Mouse (Mus musculus) neural tube, embryonic 15.5 days (tissue): ENCODE data around the gene Blvrb. TPM values are rescaled to one million over a fixed set of nuclear protein-coding genes. Genes with fewer than 3 reads are reported as not detected.
"Not testable (repeated sequence)": the region's sequence is repeated elsewhere in the genome, so short reads cannot be mapped to it uniquely, and the experiment has no call there.

Source experiments
- ATAC-seq: fragments of 200-750 bp; cut with Nextera tagmentation; 2 replicates; pipeline ENCODE4 v1.8.0; 2017; ENCODE audit warnings: mild to moderate bottlenecking, moderate TSS enrichment, moderate library complexity; ENCODE audit not compliant: low FRiP score
- H3K27ac ChIP-seq: fragments of 300-500 bp; sonication (generic); replicated peaks from 2 replicates; pipeline ENCODE4 v1.5.1; 2015; ENCODE audit warnings: mild to moderate bottlenecking, inconsistent platforms
- H3K27me3 ChIP-seq: fragments of 300-500 bp; sonication (generic); replicated peaks from 2 replicates; pipeline ENCODE4 v1.6.1; 2015; ENCODE audit warnings: inconsistent platforms
- H3K36me3 ChIP-seq: fragments of 300-500 bp; sonication (generic); 2 replicates; pipeline ENCODE4 v1.6.1; 2015; ENCODE audit warnings: inconsistent platforms
- H3K4me1 ChIP-seq: fragments of 300-500 bp; sonication (generic); 2 replicates; pipeline ENCODE4 v1.6.1; 2015; ENCODE audit warnings: inconsistent platforms
- H3K4me2 ChIP-seq: fragments of 300-500 bp; sonication (generic); 2 replicates; pipeline ENCODE4 v1.6.1; 2015; ENCODE audit warnings: inconsistent platforms, mild to moderate bottlenecking, moderate library complexity
- H3K4me3 ChIP-seq: fragments of 300-500 bp; sonication (generic); replicated peaks from 2 replicates; pipeline ENCODE4 v1.5.1; 2015; ENCODE audit warnings: mild to moderate bottlenecking, inconsistent platforms
- H3K9ac ChIP-seq: fragments of 300-500 bp; sonication (generic); replicated peaks from 2 replicates; pipeline ENCODE4 v1.6.1; 2015; ENCODE audit warnings: mild to moderate bottlenecking, inconsistent platforms
- H3K9me3 ChIP-seq: fragments of 300-500 bp; sonication (generic); replicated peaks from 2 replicates; pipeline ENCODE4 v1.6.1; 2016; ENCODE audit warnings: inconsistent platforms
- WGBS: fragments of 180-500 bp; shearing (Covaris S2); methylation state at CpG from one replicate; pipeline ENCODE4 v1.1.7; 2015; ENCODE audit warnings: mixed read lengths; 5-methylcytosine and 5-hydroxymethylcytosine counted together
- polyA plus RNA-seq: library from polyadenylated mRNA; unstranded; fragments of >200 nt; fragmentation: Nextera tagmentation; extraction: Ambion mirVana; gene quantifications from 2 replicates; pipeline ENCODE4 v1.2.1, GENCODE M21; 2015

Blvrb gene
- polyA plus RNA-seq, 1 experiment from 2014 or later: 24.5 TPM

DNA sequence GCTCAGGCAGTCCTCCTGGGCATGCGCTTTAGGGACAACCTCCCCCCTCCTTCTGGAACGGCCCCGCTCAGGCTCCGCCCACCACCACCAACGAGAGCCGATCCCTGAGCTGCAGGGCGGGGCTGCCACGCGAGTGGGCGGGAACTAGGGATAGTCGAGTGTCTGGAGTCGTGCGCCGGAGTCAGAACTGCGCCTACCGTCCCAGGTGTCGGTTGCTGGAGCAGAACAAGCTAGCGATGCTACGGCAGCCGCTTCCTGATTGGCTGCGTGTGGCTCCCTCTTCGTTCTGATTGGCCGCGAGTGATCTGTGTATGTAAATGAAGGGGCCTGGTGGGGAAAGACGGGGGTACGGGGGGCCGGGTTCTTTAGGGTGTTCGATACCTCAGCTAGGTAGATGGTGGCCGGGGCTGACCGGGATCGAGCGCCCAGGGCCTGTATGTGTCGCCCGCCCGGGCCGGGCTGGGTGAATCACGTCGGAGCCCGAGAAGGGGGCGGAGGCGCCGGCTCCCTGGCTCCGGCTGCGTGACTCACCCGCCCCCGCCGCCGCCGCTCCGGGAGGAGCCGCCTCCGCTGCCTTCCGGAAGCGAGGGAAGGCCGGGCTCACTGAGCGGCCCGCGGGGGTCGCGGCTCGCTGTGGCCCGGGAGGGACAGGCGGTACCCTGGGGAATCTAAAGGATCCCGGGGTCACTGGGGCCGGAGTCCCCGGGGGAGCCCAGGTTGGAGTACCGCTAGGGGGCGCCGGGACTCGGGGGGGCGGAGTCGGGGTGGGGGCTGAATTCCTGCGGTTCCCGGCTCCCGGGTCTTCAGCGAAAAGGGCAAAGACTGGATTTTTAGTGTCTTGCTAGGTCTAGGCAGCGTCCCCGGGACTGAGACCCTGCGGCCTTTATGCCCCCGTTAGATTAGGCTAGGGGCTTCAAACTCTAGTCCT, 39.3 kb downstream of the Blvrb start, which contains the start of gene Sertad1:
Gene Sertad1, plus strand, starts transcription at position 141 of the 928 bp plus-strand sequence.
- Histone ChIP-seq H3K36me3 (no peaks in the 10 kb centered on the region), H3K9ac (peak within 1 kb of the TSS; percentile 72), H3K27me3 (no peaks in the 10 kb centered on the region), H3K4me2 (peak within 1 kb of the TSS; percentile 60), H3K4me1 (peaks cover 26% of the 10 kb centered on the region), H3K9me3 (no peaks in the 10 kb centered on the region), H3K27ac (peak within 1 kb of the TSS; percentile 95), H3K4me3 (peak within 1 kb of the TSS; percentile 78)
- ATAC-seq: peak; percentile 98
- WGBS: under 1% methylated on average over 77 of the region's 80 CpGs

- no peaks in the 10 kb centered on the region for H3K9me3 ChIP-seq
- WGBS: 4% methylated on average over 13 of the region's 13 CpGs
- H3K36me3 ChIP-seq: no peaks in the 10 kb centered on the region
- ATAC-seq: no peak
- peak overlapping the region; percentile 95 for H3K27ac ChIP-seq
- H3K4me1 ChIP-seq: peaks cover 26% of the 10 kb centered on the region
- no peaks in the 10 kb centered on the region for H3K27me3 ChIP-seq
- peak overlapping the region; percentile 60 for H3K4me2 ChIP-seq
- H3K9ac ChIP-seq: peak overlapping the region; percentile 72
- H3K4me3 ChIP-seq: peak overlapping the region; percentile 78
These were observed 40.0 kb downstream of the Blvrb start for GRCm38 (mm10) chr7:27487740-27488268.

- 92% methylated on average over 25 of the region's 25 CpGs for WGBS
- Histone ChIP-seq H3K27me3 (no peaks in the 10 kb centered on the region), H3K9ac (no peak overlapping the region), H3K4me2 (no peak overlapping the region), H3K4me1 (peaks cover 26% of the 10 kb centered on the region), H3K27ac (no peak overlapping the region), H3K9me3 (no peaks in the 10 kb centered on the region), H3K36me3 (no peaks in the 10 kb centered on the region), H3K4me3 (no peak overlapping the region)
- ATAC-seq: no peak
These were observed 41.6 kb downstream of the Blvrb start for GRCm38 (mm10) chr7:27489270-27489869.

GRCm38 (mm10) chr7:27490227-27490542, 42.4 kb downstream of the Blvrb start:
- no peaks in the 10 kb centered on the region for H3K36me3 ChIP-seq
- no peaks in the 10 kb centered on the region for H3K9me3 ChIP-seq
- peaks cover 26% of the 10 kb centered on the region for H3K4me1 ChIP-seq
- 40% methylated on average over 4 of the region's 4 CpGs for WGBS
- peak overlapping the region; percentile 67; the same call in 1 of the 2 replicates for H3K27ac ChIP-seq
- peak overlapping the region; percentile 53 for H3K4me2 ChIP-seq
- H3K9ac ChIP-seq: peak overlapping the region; percentile 32
- H3K27me3 ChIP-seq: no peaks in the 10 kb centered on the region
- ATAC-seq: no peak
- H3K4me3 ChIP-seq: peak overlapping the region; percentile 25

GRCm38 (mm10) chr7:27490543-27491329, 43.0 kb downstream of the Blvrb start:
- H3K9me3 ChIP-seq: no peaks in the 10 kb centered on the region
- no peak for ATAC-seq
- H3K4me1 ChIP-seq: peaks cover 26% of the 10 kb centered on the region
- H3K27ac ChIP-seq: peak overlapping the region; percentile 67
- WGBS: 2% methylated on average over 33 of the region's 33 CpGs
- peak overlapping the region; percentile 32 for H3K9ac ChIP-seq
- H3K4me3 ChIP-seq: peak overlapping the region; percentile 25
- H3K4me2 ChIP-seq: peak overlapping the region; percentile 53
- no peaks in the 10 kb centered on the region for H3K27me3 ChIP-seq
- H3K36me3 ChIP-seq: no peaks in the 10 kb centered on the region

DNA sequence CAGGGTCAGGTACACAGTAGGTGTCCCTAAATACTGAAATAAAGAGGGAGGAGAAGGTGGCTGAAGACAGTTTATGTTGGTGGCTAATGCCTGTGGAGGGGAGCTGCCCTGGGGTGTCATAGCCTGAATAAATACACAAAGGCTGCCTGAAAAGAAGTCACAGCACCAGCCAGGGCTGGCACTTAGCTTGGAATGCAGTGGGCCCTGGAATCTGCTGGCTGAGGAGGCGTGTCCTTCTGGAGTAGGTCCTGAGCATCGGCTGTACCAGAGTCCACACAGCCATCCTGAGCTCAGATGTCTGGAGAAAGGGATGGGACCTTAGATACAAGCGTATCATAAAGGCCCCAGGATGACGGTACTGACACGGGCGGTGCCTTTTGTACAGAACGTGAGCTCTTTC, 44.1 kb downstream of the Blvrb start:
- ATAC-seq: no peak
- Histone ChIP-seq H3K27me3 (no peaks in the 10 kb centered on the region), H3K27ac (no peak overlapping the region), H3K9ac (no peak overlapping the region), H3K36me3 (no peaks in the 10 kb centered on the region), H3K4me3 (no peak overlapping the region), H3K4me1 (peaks cover 21% of the 10 kb centered on the region), H3K9me3 (no peaks in the 10 kb centered on the region), H3K4me2 (no peak overlapping the region)
- WGBS: 77% methylated on average over 7 of the region's 7 CpGs

- Histone ChIP-seq H3K36me3 (no peaks in the 10 kb centered on the region), H3K27ac (no peak overlapping the region), H3K4me3 (no peak overlapping the region), H3K27me3 (no peaks in the 10 kb centered on the region), H3K4me2 (no peak overlapping the region), H3K9me3 (no peaks in the 10 kb centered on the region), H3K9ac (no peak overlapping the region), H3K4me1 (peaks cover 14% of the 10 kb centered on the region)
- 71% methylated on average over 3 of the region's 3 CpGs for WGBS
- no peak for ATAC-seq
These were observed 45.2 kb downstream of the Blvrb start for GRCm38 (mm10) chr7:27493022-27493421.

DNA sequence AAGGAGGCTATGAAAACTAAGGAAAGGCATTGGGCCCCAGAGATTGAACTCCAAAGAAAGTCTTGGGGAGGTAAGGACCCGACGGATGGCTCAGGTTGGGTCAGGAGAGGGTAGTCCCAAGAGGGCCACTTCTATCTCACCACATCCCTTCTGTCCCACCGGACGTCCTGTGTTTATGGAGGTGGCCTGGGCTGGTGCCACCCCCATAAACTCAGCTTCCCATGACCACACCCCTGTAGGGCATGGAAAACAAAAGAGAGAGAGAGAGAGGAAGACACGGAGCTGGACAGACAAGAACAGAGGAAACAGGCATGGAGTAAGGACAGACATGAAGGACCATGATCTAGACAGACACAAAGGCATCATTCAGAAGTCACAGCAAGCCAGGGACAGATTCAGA, 45.7 kb downstream of the Blvrb start:
- Histone ChIP-seq H3K4me3 (no peak overlapping the region), H3K27ac (no peak overlapping the region), H3K4me1 (peaks cover 9% of the 10 kb centered on the region), H3K36me3 (no peaks in the 10 kb centered on the region), H3K9me3 (no peaks in the 10 kb centered on the region), H3K9ac (no peak overlapping the region), H3K27me3 (no peaks in the 10 kb centered on the region), H3K4me2 (no peak overlapping the region)
- no peak for ATAC-seq
- 80% methylated on average over 5 of the region's 5 CpGs for WGBS

GRCm38 (mm10) chr7:27494659-27495367, 47.0 kb downstream of the Blvrb start:
- H3K9ac ChIP-seq, H3K27me3 ChIP-seq, ATAC-seq, H3K4me1 ChIP-seq, H3K9me3 ChIP-seq, H3K27ac ChIP-seq, H3K36me3 ChIP-seq, H3K4me3 ChIP-seq, H3K4me2 ChIP-seq: not testable (repeated sequence)
- WGBS: 92% methylated on average over 8 of the region's 9 CpGs

- Histone ChIP-seq H3K4me2 (no peak within 1 kb of the TSS), H3K36me3 (no peaks in the 10 kb centered on the region), H3K27ac (no peak within 1 kb of the TSS), H3K27me3 (no peaks in the 10 kb centered on the region), H3K9ac (no peak within 1 kb of the TSS), H3K4me3 (no peak within 1 kb of the TSS), H3K9me3 (no peaks in the 10 kb centered on the region), H3K4me1 (no peaks in the 10 kb centered on the region)
- ATAC-seq: no peak
- 68% methylated on average over 3 of the region's 3 CpGs for WGBS
These were observed 51.3 kb downstream of the Blvrb start, which contains the start of gene Prx for GRCm38 (mm10) chr7:27499036-27499435. Prx (plus strand) TSS chr7:27499324.

GRCm38 (mm10) chr7:27501620-27502019, 53.8 kb downstream of the Blvrb start:
- H3K4me3 ChIP-seq: no peak overlapping the region
- WGBS: 70% methylated on average over 4 of the region's 4 CpGs
- no peak overlapping the region for H3K27ac ChIP-seq
- no peak overlapping the region for H3K4me2 ChIP-seq
- H3K9me3 ChIP-seq: no peaks in the 10 kb centered on the region
- no peak overlapping the region for H3K9ac ChIP-seq
- no peak for ATAC-seq
- no peaks in the 10 kb centered on the region for H3K27me3 ChIP-seq
- peaks cover 2% of the 10 kb centered on the region; the same call in 1 of the 2 replicates for H3K4me1 ChIP-seq
- no peaks in the 10 kb centered on the region for H3K36me3 ChIP-seq
